22 mouse cellular contexts compared by ENCODE assay signal in the genomic region with DNA sequence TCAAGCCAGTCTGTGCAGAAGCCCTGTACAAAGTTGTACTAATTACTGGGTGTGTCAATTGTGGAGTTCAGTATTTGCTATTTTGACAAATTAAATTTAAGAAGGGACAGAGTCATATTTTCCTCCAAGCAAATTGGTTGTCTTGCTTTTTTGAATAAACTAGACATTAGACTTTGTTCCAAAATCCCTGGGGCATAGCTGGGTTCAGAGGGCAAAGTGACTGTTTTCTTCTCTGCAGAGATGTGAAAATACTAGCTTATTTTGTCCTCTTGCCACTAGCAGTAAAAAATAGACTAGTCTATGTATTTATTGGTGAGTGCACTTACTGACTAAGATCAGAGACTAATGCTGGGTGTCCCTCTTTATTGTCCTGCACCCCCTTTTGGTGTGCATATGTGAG.
"Had no signal": no experiment of that assay in that cellular context is flagged by ENCODE, and none has a peak within 500 bp of the region (broad histone marks: within the 10 kb centered on the region; RNA-seq: fewer than 3 reads in every experiment).

No protein-coding gene starts in this region.

- H3K27ac ChIP-seq: layer of hippocampus, adult 2 months; limb, embryonic 10.5 days; limb, embryonic 13.5 days; liver, embryonic 14.5 days; macrophage; midbrain, embryonic 12.5 days; midbrain, embryonic 15.5 days; neural tube, embryonic 12.5 days; neural tube, embryonic 15.5 days; stomach, postnatal 0 days had no signal

- H3K27me3 ChIP-seq: limb, embryonic 13.5 days; midbrain, embryonic 12.5 days; midbrain, embryonic 15.5 days; neural tube, embryonic 12.5 days; neural tube, embryonic 15.5 days had no signal

- H3K36me3 ChIP-seq: limb, embryonic 10.5 days; limb, embryonic 13.5 days; midbrain, embryonic 12.5 days; midbrain, embryonic 15.5 days; neural tube, embryonic 12.5 days; neural tube, embryonic 15.5 days had no signal

- H3K9ac ChIP-seq: limb, embryonic 13.5 days; liver, embryonic 14.5 days; liver, postnatal 0 days; lung, embryonic 14.5 days; midbrain, embryonic 12.5 days; midbrain, embryonic 15.5 days; neural tube, embryonic 12.5 days; neural tube, embryonic 15.5 days had no signal

- ATAC-seq: intestine, embryonic 16.5 days; liver, postnatal 0 days; lung, postnatal 0 days; midbrain, embryonic 15.5 days had no signal

- H3K4me1 ChIP-seq: neural tube, embryonic 12.5 days had no signal

- H3K9me3 ChIP-seq: limb, embryonic 10.5 days; limb, embryonic 13.5 days; midbrain, embryonic 12.5 days; midbrain, embryonic 15.5 days; neural tube, embryonic 12.5 days; neural tube, embryonic 15.5 days had no signal

- DNase-seq: layer of hippocampus, adult 9-11 months; liver; liver, postnatal 0 days; lung, embryonic 14.5 days; right cerebral cortex, adult 18-20 months; right cerebral cortex, postnatal 14 days; right cerebral cortex, postnatal 4 days; thymus, adult 2 months; thymus, postnatal 14 days; thymus, postnatal 4 days had no signal

- H3K4me3 ChIP-seq: layer of hippocampus, adult 2 months; limb, embryonic 10.5 days; limb, embryonic 13.5 days; midbrain, embryonic 12.5 days; midbrain, embryonic 15.5 days; neural tube, embryonic 12.5 days; neural tube, embryonic 15.5 days had no signal

- H3K4me2 ChIP-seq: limb, embryonic 13.5 days; lung, embryonic 14.5 days; midbrain, embryonic 12.5 days; midbrain, embryonic 15.5 days; neural tube, embryonic 12.5 days; neural tube, embryonic 15.5 days had no signal
